Mouse (Mus musculus): ENCODE measurements around the gene Tab2. TPM values are rescaled to one million over a fixed set of nuclear protein-coding genes. Genes with fewer than 3 reads are reported as not detected.
A peak's percentile ranks its signal among the peaks of the same experiment; 100 is the strongest.

The Tab2 gene
- polyA plus RNA-seq, 1 experiment from 2014 or later, result 20.7 TPM

- Histone ChIP-seq H3K4me3 (replicated peaks; ENCODE audit: low read depth, low read length) (no peak overlapping the region), H3K4me1 (ENCODE audit: control insufficient read depth, insufficient read depth, low read length) (no peaks in the 10 kb centered on the region), H3K9ac (replicated peaks; ENCODE audit: low read length) (no peak overlapping the region), H3K27ac (replicated peaks; ENCODE audit: low read depth, low read length) (no peak overlapping the region), H3K36me3 (ENCODE audit: control insufficient read depth, insufficient read depth, low read length) (no peaks in the 10 kb centered on the region), H3K9me3 (ENCODE audit: control insufficient read depth, low read length) (no peaks in the 10 kb centered on the region), H3K4me2 (ENCODE audit: low read length) (no peak overlapping the region), H3K27me3 (ENCODE audit: control insufficient read depth, insufficient read depth, low read length) (0 out of 2 replicates have a peak, but pooled peaks cover 11% of the 10 kb centered on the region)
- 93% methylated on average over 5 of the region's 5 CpGs for WGBS
- no peak for ATAC-seq (ENCODE audit: low FRiP score, low TSS enrichment)
- no peak for DNase-seq
These were observed 84.5 kb downstream of the Tab2 start for GRCm38 (mm10) chr10:7871381-7872020.

GRCm38 (mm10) chr10:7870571-7871315 is 85.3 kb downstream of the Tab2 start:
- Histone ChIP-seq H3K27ac (replicated peaks; ENCODE audit: low read depth, low read length) (no peak overlapping the region), H3K4me1 (ENCODE audit: control insufficient read depth, insufficient read depth, low read length) (no peaks in the 10 kb centered on the region), H3K9me3 (ENCODE audit: control insufficient read depth, low read length) (no peaks in the 10 kb centered on the region), H3K4me2 (ENCODE audit: low read length) (no peak overlapping the region), H3K36me3 (ENCODE audit: control insufficient read depth, insufficient read depth, low read length) (no peaks in the 10 kb centered on the region), H3K27me3 (ENCODE audit: control insufficient read depth, insufficient read depth, low read length) (0 out of 2 replicates have a peak, but pooled peaks cover 12% of the 10 kb centered on the region), H3K9ac (replicated peaks; ENCODE audit: low read length) (no peak overlapping the region), H3K4me3 (replicated peaks; ENCODE audit: low read depth, low read length) (no peak overlapping the region)
- WGBS, result 72% methylated on average over 11 of the region's 11 CpGs
- DNase-seq (peak; percentile 52), ATAC-seq (ENCODE audit: low FRiP score, low TSS enrichment) (no peak)

DNA sequence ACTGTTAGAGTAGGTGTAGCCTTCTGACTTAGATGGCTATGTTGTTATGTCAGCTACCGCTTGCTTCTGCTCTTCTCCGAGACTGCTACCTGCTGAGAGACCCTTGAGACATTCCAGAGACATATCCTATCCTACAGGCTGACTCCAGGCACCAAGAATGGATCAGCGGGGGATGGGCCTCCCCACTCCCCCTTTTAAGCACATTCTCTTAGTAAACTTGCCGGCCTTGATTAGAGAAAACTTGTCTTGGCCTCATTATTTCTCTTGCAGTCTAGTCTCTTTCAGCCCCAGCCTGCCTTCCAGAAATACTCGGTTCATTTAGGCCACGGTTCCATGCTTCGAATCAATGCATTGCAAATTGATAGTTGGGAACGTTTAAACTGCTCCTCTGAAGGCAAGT is 86.3 kb downstream of the Tab2 start:
- Histone ChIP-seq H3K27me3 (ENCODE audit: control insufficient read depth, insufficient read depth, low read length) (0 out of 2 replicates have a peak, but pooled peaks cover 12% of the 10 kb centered on the region), H3K36me3 (ENCODE audit: control insufficient read depth, insufficient read depth, low read length) (no peaks in the 10 kb centered on the region), H3K9ac (replicated peaks; ENCODE audit: low read length) (no peak overlapping the region), H3K4me1 (ENCODE audit: control insufficient read depth, insufficient read depth, low read length) (no peaks in the 10 kb centered on the region), H3K4me2 (ENCODE audit: low read length) (no peak overlapping the region), H3K27ac (replicated peaks; ENCODE audit: low read depth, low read length) (no peak overlapping the region), H3K4me3 (replicated peaks; ENCODE audit: low read depth, low read length) (no peak overlapping the region), H3K9me3 (ENCODE audit: control insufficient read depth, low read length) (no peaks in the 10 kb centered on the region)
- no peak for ATAC-seq (ENCODE audit: low FRiP score, low TSS enrichment)
- no peak for DNase-seq
- WGBS, result 60% methylated on average over 8 of the region's 8 CpGs

DNA sequence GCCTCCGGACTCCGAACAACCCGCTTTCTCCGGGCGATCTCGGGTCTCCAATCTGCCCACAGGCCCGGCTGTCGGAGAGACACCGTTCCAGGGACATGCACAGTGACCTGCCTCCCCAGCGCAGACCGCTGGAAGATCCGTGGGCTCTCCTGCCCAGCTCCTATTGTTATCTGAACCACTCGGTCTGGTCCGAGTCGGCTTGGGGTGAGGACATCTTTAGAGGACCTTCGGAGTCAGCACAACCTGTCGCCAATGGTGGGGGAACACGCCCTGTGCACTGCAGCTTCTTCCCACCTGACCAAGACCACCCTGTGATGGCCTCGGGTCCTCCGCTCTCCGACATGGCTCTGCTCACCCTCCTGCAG is 88.4 kb downstream of the Tab2 start:
- peak overlapping the region; percentile 57 for H3K9ac ChIP-seq (replicated peaks; ENCODE audit: low read length)
- no peaks in the 10 kb centered on the region for H3K9me3 ChIP-seq (ENCODE audit: control insufficient read depth, low read length)
- H3K4me1 ChIP-seq (ENCODE audit: control insufficient read depth, insufficient read depth, low read length), result no peaks in the 10 kb centered on the region
- peak overlapping the region; percentile 73 for H3K4me2 ChIP-seq (ENCODE audit: low read length)
- ATAC-seq (ENCODE audit: low FRiP score, low TSS enrichment) (peak; percentile 15; the same call in 1 of the 2 replicates), DNase-seq (no peak)
- 22% methylated on average over 21 of the region's 21 CpGs for WGBS
- no peaks in the 10 kb centered on the region for H3K36me3 ChIP-seq (ENCODE audit: control insufficient read depth, insufficient read depth, low read length)
- H3K4me3 ChIP-seq (replicated peaks; ENCODE audit: low read depth, low read length), result peak overlapping the region; percentile 39
- no peak overlapping the region for H3K27ac ChIP-seq (replicated peaks; ENCODE audit: low read depth, low read length)
- 0 out of 2 replicates have a peak, but pooled peaks cover 12% of the 10 kb centered on the region for H3K27me3 ChIP-seq (ENCODE audit: control insufficient read depth, insufficient read depth, low read length)

DNA sequence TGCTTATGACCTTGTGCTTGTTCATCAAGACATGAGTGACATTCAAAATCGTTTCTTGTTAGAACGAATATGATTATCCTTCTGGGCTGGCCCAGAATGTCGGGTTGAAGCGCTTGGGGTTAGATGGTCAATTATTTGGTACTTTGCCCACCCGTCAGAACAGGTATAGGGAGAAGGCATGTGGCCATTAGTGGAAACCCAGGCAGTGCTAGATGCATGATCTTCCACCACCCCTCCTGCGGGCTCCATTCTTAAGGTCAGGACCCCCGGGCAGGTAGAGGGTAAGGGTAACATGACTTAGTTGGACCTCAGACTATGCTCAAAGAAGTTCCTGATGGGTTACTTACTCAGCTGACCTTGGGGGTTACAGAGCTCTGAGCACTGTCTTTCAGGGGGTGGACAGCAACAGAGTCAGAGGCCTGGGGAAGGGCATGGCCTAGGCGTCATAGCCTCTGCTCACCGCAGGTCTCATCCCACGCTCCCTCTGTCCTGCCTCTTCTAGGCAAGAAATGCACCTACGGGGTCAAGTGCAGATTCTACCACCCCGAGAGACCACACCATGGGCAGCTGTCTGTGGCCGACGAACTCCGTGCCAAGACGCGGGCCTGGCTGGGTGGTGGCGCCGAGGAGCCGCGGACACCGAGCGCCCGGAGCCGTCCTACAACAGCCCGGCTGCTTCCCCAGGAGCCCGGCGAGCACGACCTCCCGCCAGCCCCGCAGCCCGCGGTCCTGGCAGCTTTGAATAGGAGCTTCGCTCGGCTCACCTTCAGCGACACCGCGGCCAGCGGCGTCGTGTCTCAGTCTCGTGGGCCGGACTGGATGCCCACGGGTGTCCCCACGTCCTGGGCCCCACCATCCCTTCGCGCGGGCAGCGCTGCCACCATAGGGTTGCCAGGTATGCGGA is 89.0 kb downstream of the Tab2 start:
- Histone ChIP-seq H3K36me3 (ENCODE audit: control insufficient read depth, insufficient read depth, low read length) (no peaks in the 10 kb centered on the region), H3K27me3 (ENCODE audit: control insufficient read depth, insufficient read depth, low read length) (0 out of 2 replicates have a peak, but pooled peaks cover 12% of the 10 kb centered on the region), H3K4me2 (ENCODE audit: low read length) (peak overlapping the region; percentile 73), H3K9ac (replicated peaks; ENCODE audit: low read length) (peak overlapping the region; percentile 57), H3K4me3 (replicated peaks; ENCODE audit: low read depth, low read length) (peak overlapping the region; percentile 39), H3K4me1 (ENCODE audit: control insufficient read depth, insufficient read depth, low read length) (no peaks in the 10 kb centered on the region), H3K27ac (replicated peaks; ENCODE audit: low read depth, low read length) (no peak overlapping the region), H3K9me3 (ENCODE audit: control insufficient read depth, low read length) (no peaks in the 10 kb centered on the region)
- DNase-seq, result peak; percentile 55
- peak; percentile 38; the same call in 1 of the 2 replicates for ATAC-seq (ENCODE audit: low FRiP score, low TSS enrichment)
- 19% methylated on average over 50 of the region's 50 CpGs for WGBS

- Histone ChIP-seq H3K4me2 (ENCODE audit: low read length) (no peak overlapping the region), H3K4me1 (ENCODE audit: control insufficient read depth, insufficient read depth, low read length) (no peaks in the 10 kb centered on the region), H3K36me3 (ENCODE audit: control insufficient read depth, insufficient read depth, low read length) (no peaks in the 10 kb centered on the region), H3K27me3 (ENCODE audit: control insufficient read depth, insufficient read depth, low read length) (0 out of 2 replicates have a peak, but pooled peaks cover 12% of the 10 kb centered on the region), H3K9ac (replicated peaks; ENCODE audit: low read length) (no peak overlapping the region), H3K27ac (replicated peaks; ENCODE audit: low read depth, low read length) (no peak overlapping the region), H3K9me3 (ENCODE audit: control insufficient read depth, low read length) (no peaks in the 10 kb centered on the region), H3K4me3 (replicated peaks; ENCODE audit: low read depth, low read length) (no peak overlapping the region)
- WGBS, result 82% methylated on average over 3 of the region's 3 CpGs
- DNase-seq, result no peak
- no peak for ATAC-seq (ENCODE audit: low FRiP score, low TSS enrichment)
These were observed 91.2 kb downstream of the Tab2 start for GRCm38 (mm10) chr10:7864806-7865205.

GRCm38 (mm10) chr10:7864184-7864583 is 91.8 kb downstream of the Tab2 start:
- H3K36me3 ChIP-seq (ENCODE audit: control insufficient read depth, insufficient read depth, low read length), result no peaks in the 10 kb centered on the region
- no peak overlapping the region for H3K4me2 ChIP-seq (ENCODE audit: low read length)
- H3K9ac ChIP-seq (replicated peaks; ENCODE audit: low read length), result no peak overlapping the region
- 0 out of 2 replicates have a peak, but pooled peaks cover 12% of the 10 kb centered on the region for H3K27me3 ChIP-seq (ENCODE audit: control insufficient read depth, insufficient read depth, low read length)
- H3K4me1 ChIP-seq (ENCODE audit: control insufficient read depth, insufficient read depth, low read length), result no peaks in the 10 kb centered on the region
- H3K9me3 ChIP-seq (ENCODE audit: control insufficient read depth, low read length), result no peaks in the 10 kb centered on the region
- 75% methylated on average over 6 of the region's 6 CpGs for WGBS
- H3K27ac ChIP-seq (replicated peaks; ENCODE audit: low read depth, low read length), result no peak overlapping the region
- DNase-seq (no peak), ATAC-seq (ENCODE audit: low FRiP score, low TSS enrichment) (no peak)
- no peak overlapping the region for H3K4me3 ChIP-seq (replicated peaks; ENCODE audit: low read depth, low read length)

GRCm38 (mm10) chr10:7863411-7863810 is 92.6 kb downstream of the Tab2 start:
- H3K4me3 ChIP-seq (replicated peaks; ENCODE audit: low read depth, low read length), result no peak overlapping the region
- H3K36me3 ChIP-seq (ENCODE audit: control insufficient read depth, insufficient read depth, low read length), result no peaks in the 10 kb centered on the region
- 0 out of 2 replicates have a peak, but pooled peaks cover 12% of the 10 kb centered on the region for H3K27me3 ChIP-seq (ENCODE audit: control insufficient read depth, insufficient read depth, low read length)
- H3K9me3 ChIP-seq (ENCODE audit: control insufficient read depth, low read length), result no peaks in the 10 kb centered on the region
- H3K27ac ChIP-seq (replicated peaks; ENCODE audit: low read depth, low read length), result no peak overlapping the region
- DNase-seq, result no peak
- 97% methylated on average over 6 of the region's 6 CpGs for WGBS
- H3K4me1 ChIP-seq (ENCODE audit: control insufficient read depth, insufficient read depth, low read length), result no peaks in the 10 kb centered on the region
- no peak overlapping the region for H3K4me2 ChIP-seq (ENCODE audit: low read length)
- H3K9ac ChIP-seq (replicated peaks; ENCODE audit: low read length), result no peak overlapping the region
- no peak for ATAC-seq (ENCODE audit: low FRiP score, low TSS enrichment)

Data from midbrain, embryonic 14.5 days (tissue).